Mouse (Mus musculus) ES-E14 (cell line): ENCODE data around the gene Sh3bp2. TPM values are rescaled to one million over a fixed set of nuclear protein-coding genes. Genes with fewer than 3 reads are reported as not detected.

ENCODE experiments used
- DNase-seq: peaks from one replicate; pipeline ENCODE4 v3.0.0-alpha.2; 2013; ENCODE audit warnings: low read depth, low spot score
- H3K27ac ChIP-seq: 2 replicates; pipeline ENCODE4 v1.5.1; 2012; ENCODE audit warnings: low read depth, mild to moderate bottlenecking, low read length, moderate library complexity, mixed read lengths; ENCODE audit not compliant: poor library complexity, insufficient read depth, severe bottlenecking
- H3K36me3 ChIP-seq: 2 replicates; pipeline ENCODE4 v1.6.1; 2012; ENCODE audit warnings: mild to moderate bottlenecking, low read length, moderate library complexity, mixed read lengths; ENCODE audit not compliant: control insufficient read depth, poor library complexity, insufficient read depth, severe bottlenecking
- H3K4me1 ChIP-seq, 2 experiments: fragments of 150-350 bp in 1 of 2; sonication (generic) in 1 of 2; 2 replicates each; pipeline ENCODE4 v1.6.1; 2012; ENCODE audit warnings: low read length in 2 of 2, mild to moderate bottlenecking in 1 of 2, mixed read lengths in 1 of 2; ENCODE audit not compliant: control insufficient read depth in 2 of 2, insufficient read depth in 2 of 2, poor library complexity in 1 of 2
- H3K4me3 ChIP-seq, 2 experiments: fragments of 150-350 bp in 1 of 2; sonication (generic) in 1 of 2; 2 replicates each; pipeline ENCODE4 v1.5.1; 2012; ENCODE audit warnings: low read length in 2 of 2, low read depth in 1 of 2, mild to moderate bottlenecking in 1 of 2, mixed read lengths in 1 of 2; ENCODE audit not compliant: insufficient read depth in 1 of 2, poor library complexity in 1 of 2, severe bottlenecking in 1 of 2
- H3K9ac ChIP-seq: 2 replicates; pipeline ENCODE4 v1.6.1; 2012; ENCODE audit warnings: low read depth, mild to moderate bottlenecking, low read length, mixed read lengths; ENCODE audit not compliant: poor library complexity, insufficient read depth, severe bottlenecking
- H3K9me3 ChIP-seq: fragments of 150-350 bp; sonication (generic); 2 replicates; pipeline ENCODE4 v1.6.1; 2012; ENCODE audit warnings: low read depth, mild to moderate bottlenecking, low read length; ENCODE audit not compliant: control insufficient read depth, insufficient read depth
- CHD2 ChIP-seq: IDR thresholded peaks from 2 replicates; pipeline ENCODE4 v1.6.1; 2014; ENCODE audit warnings: mild to moderate bottlenecking, low read depth, low read length, inconsistent platforms
- HCFC1 ChIP-seq: IDR thresholded peaks from 2 replicates; pipeline ENCODE4 v1.6.1; 2012; ENCODE audit warnings: low read length, inconsistent platforms, borderline replicate concordance; ENCODE audit not compliant: insufficient read depth
- MAFK ChIP-seq: IDR thresholded peaks from 2 replicates; pipeline ENCODE4 v1.6.1; 2014; ENCODE audit warnings: mild to moderate bottlenecking, low read depth, low read length, inconsistent platforms; ENCODE audit not compliant: insufficient read depth
- ZC3H11A ChIP-seq: IDR thresholded peaks from 2 replicates; pipeline ENCODE4 v1.6.1; 2012; ENCODE audit warnings: low read depth, mild to moderate bottlenecking, inconsistent platforms, low read length, borderline replicate concordance
- ZNF384 ChIP-seq: IDR thresholded peaks from 2 replicates; pipeline ENCODE4 v1.6.1; 2012; ENCODE audit warnings: low read depth, low read length, inconsistent platforms
- in situ Hi-C, 2 experiments: fragments of 600-800 bp; cut with MboI; formaldehyde crosslinking; loops; one replicate each; pipeline ENCODE4 v1.15.1; 2025; ENCODE audit warnings: low sequenced_read_pairs in 2 of 2, inconsistent platforms in 1 of 2; ENCODE audit not compliant: unreplicated experiment in 2 of 2
- total RNA-seq: library from RNA; depleted of rRNA; stranded (reverse); fragments of 300-350 nt; gene quantifications from 2 replicates; pipeline ENCODE4 v1.2.3, GENCODE M21; 2012

The Sh3bp2 gene
- total RNA-seq, 1 experiment, result 2.4 TPM

- TF ChIP-seq HCFC1 (no peak), MAFK (no peak), ZNF384 (no peak), CHD2 (no peak), ZC3H11A (no peak)
- Histone ChIP-seq H3K4me1 (no peaks in the 10 kb centered on the region), H3K36me3 (no peaks in the 10 kb centered on the region), H3K4me3 (no peak overlapping the region), H3K27ac (no peak overlapping the region), H3K9ac (no peak overlapping the region), H3K9me3 (no peaks in the 10 kb centered on the region)
- no peak for DNase-seq
- in situ Hi-C loops, result no loop called here
Observed at GRCm38 (mm10) chr5:34533066-34533465, 7.4 kb downstream of the Sh3bp2 start.

- H3K36me3 ChIP-seq, result no peaks in the 10 kb centered on the region
- no peak for DNase-seq
- no peaks in the 10 kb centered on the region for H3K9me3 ChIP-seq
- TF ChIP-seq MAFK, result no peak
- TF ChIP-seq CHD2, result no peak
- no peak for TF ChIP-seq HCFC1
- TF ChIP-seq ZC3H11A, result no peak
- no peak for TF ChIP-seq ZNF384
- in situ Hi-C loops, result no loop called here
- H3K4me1 ChIP-seq, result peaks cover 0 to 2% of the 10 kb centered on the region in 2 experiments; a peak in 1 of 4 replicates
- H3K27ac ChIP-seq, result no peak overlapping the region
- no peak overlapping the region for H3K9ac ChIP-seq
- H3K4me3 ChIP-seq, result no peak overlapping the region
Observed at GRCm38 (mm10) chr5:34533820-34534219, 8.2 kb downstream of the Sh3bp2 start.

GRCm38 (mm10) chr5:34534776-34535581 is 9.3 kb downstream of the Sh3bp2 start:
- H3K9ac ChIP-seq, result no peak overlapping the region
- H3K27ac ChIP-seq, result no peak overlapping the region; the same call in 1 of the 2 replicates
- H3K4me1 ChIP-seq, result peaks cover 0 to 2% of the 10 kb centered on the region in 2 experiments; a peak in 1 of 4 replicates
- H3K4me3 ChIP-seq, result no peak overlapping the region
- DNase-seq, result no peak
- TF ChIP-seq HCFC1, result no peak
- no peak for TF ChIP-seq CHD2
- TF ChIP-seq MAFK, result no peak
- no peak for TF ChIP-seq ZNF384
- TF ChIP-seq ZC3H11A, result no peak
- H3K9me3 ChIP-seq, result no peaks in the 10 kb centered on the region
- no peaks in the 10 kb centered on the region for H3K36me3 ChIP-seq
- in situ Hi-C loops, result no loop called here

- H3K9me3 ChIP-seq, result no peaks in the 10 kb centered on the region
- TF ChIP-seq CHD2 (no peak), ZC3H11A (no peak), MAFK (no peak), ZNF384 (no peak), HCFC1 (no peak)
- H3K4me3 ChIP-seq, result no peak overlapping the region
- in situ Hi-C loops, result no loop called here
- peaks cover 0 to 2% of the 10 kb centered on the region in 2 experiments; a peak in 1 of 4 replicates for H3K4me1 ChIP-seq
- DNase-seq, result no peak
- no peak overlapping the region for H3K9ac ChIP-seq
- H3K27ac ChIP-seq, result no peak overlapping the region
- no peaks in the 10 kb centered on the region for H3K36me3 ChIP-seq
Observed at GRCm38 (mm10) chr5:34535831-34536230, 10.2 kb downstream of the Sh3bp2 start.
